31 mouse cellular contexts compared by ENCODE assay signal in the genomic region with DNA sequence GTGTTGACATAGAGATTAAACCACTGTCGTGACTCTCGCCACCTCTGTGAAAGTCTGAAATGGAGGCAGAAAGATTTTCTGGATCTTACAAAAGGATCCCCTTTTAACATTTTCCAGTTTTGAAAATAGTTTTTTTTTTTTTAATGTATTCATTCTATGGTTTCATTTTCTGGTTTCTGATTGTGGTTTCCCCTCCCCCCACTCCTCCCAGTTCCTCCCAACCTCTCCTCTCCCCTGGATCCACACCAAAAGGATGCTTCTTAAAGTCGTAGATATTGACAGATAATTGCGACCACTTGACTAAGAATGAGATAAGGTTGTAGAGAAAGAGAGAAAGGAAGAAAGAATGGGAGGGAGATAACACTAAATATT. TPM values are rescaled to one million over a fixed set of nuclear protein-coding genes. Genes with fewer than 3 reads are reported as not detected.
A peak's percentile ranks its signal among the peaks of the same experiment; 100 is the strongest.
DNase-seq lines count a peak whose midpoint lies in the region; TF ChIP-seq lines count a peak whose summit lies in the region.
"Had no signal": no experiment of that assay in that cellular context is flagged by ENCODE, and none has a peak within 500 bp of the region (broad histone marks: within the 10 kb centered on the region; RNA-seq: fewer than 3 reads in every experiment).

No protein-coding gene starts in this region.

- H3K79me2 ChIP-seq in C2C12 (ENCODE audit: control insufficient read depth, insufficient read depth) = peaks cover 68% of the 10 kb centered on the region
- H3K79me2 ChIP-seq in MEL (ENCODE audit: control insufficient read depth, insufficient read depth, low read length, poor library complexity) = no peaks in the 10 kb centered on the region
- peaks cover 55% of the 10 kb centered on the region for H3K79me2 ChIP-seq in myocyte (ENCODE audit: control insufficient read depth, insufficient read depth)

- TF ChIP-seq POLR2A in MEL (IDR thresholded peaks at IDR 0.05; ENCODE audit: control insufficient read depth in 1 of 2, insufficient read depth in 1 of 2, low read depth in 1 of 2, low read length in 2 of 2, poor library complexity in 1 of 2) (no peak), myocyte (IDR thresholded peaks at IDR 0.05; ENCODE audit: insufficient read length, low read depth) (no peak)

- TF ChIP-seq RAD21 in MEL (IDR thresholded peaks at IDR 0.05; ENCODE audit: low read depth, low read length) = no peak

- H3K36me3 ChIP-seq in heart, embryonic 10.5 days = 0 out of 2 replicates have a peak, but pooled peaks cover 3% of the 10 kb centered on the region
- H3K36me3 ChIP-seq in C2C12 (ENCODE audit: control insufficient read depth, insufficient read depth) (peaks cover 33% of the 10 kb centered on the region), MEL (ENCODE audit: control insufficient read depth in 1 of 2, insufficient read depth in 2 of 2, low read length in 2 of 2) (peaks cover 0 to 7% of the 10 kb centered on the region in 2 experiments; a peak in 2 of 4 replicates), myocyte (ENCODE audit: control insufficient read depth, insufficient read depth) (peaks cover 4% of the 10 kb centered on the region)
- H3K36me3 ChIP-seq: liver, embryonic 13.5 days had no signal

- H3K79me3 ChIP-seq in C2C12 (ENCODE audit: low read depth) = peaks cover 26% of the 10 kb centered on the region

- no peaks in the 10 kb centered on the region for H3K27me3 ChIP-seq in heart, embryonic 10.5 days (ENCODE audit: insufficient read depth, poor library complexity, severe bottlenecking)
- no peaks in the 10 kb centered on the region for H3K27me3 ChIP-seq in C2C12 (ENCODE audit: control insufficient read depth, insufficient read depth, insufficient read length)
- no peaks in the 10 kb centered on the region for H3K27me3 ChIP-seq in MEL (ENCODE audit: control insufficient read depth in 1 of 2, insufficient read depth in 2 of 2, low read length in 2 of 2)
- H3K27me3 ChIP-seq in myocyte (ENCODE audit: control insufficient read depth, insufficient read depth, insufficient read length) = no peaks in the 10 kb centered on the region
- H3K27me3 ChIP-seq: embryonic facial prominence, embryonic 13.5 days; forebrain, embryonic 13.5 days; limb, embryonic 15.5 days; liver, embryonic 13.5 days; megakaryocyte, embryonic 14.5 days; midbrain, embryonic 12.5 days; neural tube, embryonic 13.5 days; Patski had no signal

- H3K4me1 ChIP-seq in heart, embryonic 10.5 days = peaks cover 20% of the 10 kb centered on the region; the same call in 1 of the 2 replicates
- H3K4me1 ChIP-seq in MEL (ENCODE audit: control insufficient read depth in 1 of 2, insufficient read depth in 2 of 2, low read length in 2 of 2) = peaks cover 0 to 9% of the 10 kb centered on the region in 2 experiments; a peak in 2 of 4 replicates
- H3K4me1 ChIP-seq: hindbrain, embryonic 10.5 days; liver, embryonic 13.5 days; midbrain, embryonic 12.5 days had no signal

- H3K9me3 ChIP-seq in heart, embryonic 10.5 days = no peaks in the 10 kb centered on the region
- no peaks in the 10 kb centered on the region for H3K9me3 ChIP-seq in MEL (replicated peaks; ENCODE audit: insufficient read depth, low read length)
- H3K9me3 ChIP-seq: embryonic facial prominence, embryonic 13.5 days; forebrain, embryonic 13.5 days; hindbrain, embryonic 10.5 days; limb, embryonic 10.5 days; limb, embryonic 15.5 days; liver, embryonic 13.5 days; megakaryocyte, embryonic 14.5 days; midbrain, embryonic 12.5 days; neural tube, embryonic 13.5 days had no signal

- H3ac ChIP-seq in C2C12 (ENCODE audit: control insufficient read depth, insufficient read length, low read depth) = peak overlapping the region; percentile 1
- H3ac ChIP-seq in myocyte (ENCODE audit: control insufficient read depth, insufficient read length) = no peak overlapping the region

- no peak for TF ChIP-seq CTCF in C2C12 (IDR thresholded peaks at IDR 0.05; ENCODE audit: control insufficient read depth, insufficient read depth, insufficient read length)
- TF ChIP-seq CTCF in MEL (IDR thresholded peaks at IDR 0.05 in 2 of 3, conservative IDR thresholded peaks at IDR 0.05 in 1 of 3; ENCODE audit: control insufficient read depth in 1 of 3, insufficient read depth in 1 of 3, low read depth in 2 of 3, low read length in 3 of 3, poor library complexity in 1 of 3, severe bottlenecking in 1 of 3) = no peak

- WGBS in heart, embryonic 10.5 days = 42% methylated on average over 4 of the region's 4 CpGs

- H3K4me2 ChIP-seq in myocyte (ENCODE audit: low read depth) = peak overlapping the region; percentile 73
- H3K4me2 ChIP-seq: embryonic facial prominence, embryonic 13.5 days; forebrain, embryonic 13.5 days; limb, embryonic 15.5 days; liver, embryonic 13.5 days; midbrain, embryonic 12.5 days; neural tube, embryonic 13.5 days had no signal

- H3K27ac ChIP-seq in heart, embryonic 10.5 days = 0 out of 2 replicates have a peak overlapping the region, but pooled peaks have one; percentile 6
- no peak overlapping the region for H3K27ac ChIP-seq in MEL (ENCODE audit: control insufficient read depth, low read depth, low read length)
- H3K27ac ChIP-seq: embryonic facial prominence, embryonic 13.5 days; forebrain, embryonic 13.5 days; heart, adult 2 months; hindbrain, embryonic 10.5 days; limb, embryonic 10.5 days; limb, embryonic 15.5 days; liver, embryonic 13.5 days; midbrain, embryonic 12.5 days; neural tube, embryonic 13.5 days had no signal

- no peak for DNase-seq in heart, embryonic 10.5 days (ENCODE audit: low spot score)
- no peak for DNase-seq in heart, adult 8-10 months (ENCODE audit: low spot score)
- no peak for DNase-seq in MEL (ENCODE audit: low read depth, low spot score)
- no peak for DNase-seq in frontal cortex, postnatal 25 days (ENCODE audit: low spot score in 2 of 2)
- no peak for DNase-seq in frontal cortex, postnatal 10 days (ENCODE audit: low spot score in 2 of 2)
- DNase-seq: adrenal gland, postnatal 10 days; cerebellum, adult 11 months; cerebellum, adult 9-11 months; gastrocnemius, adult 2 months; heart, adult 2 months; heart, postnatal 14 days; layer of hippocampus, postnatal 36 days; liver, embryonic 13.5 days; lung, adult 18-20 months; lung, postnatal 4 days; right cerebral cortex, adult 18-20 months; spleen, adult 18-20 months; thymus, adult 2 months; thymus, postnatal 36 days had no signal

- TF ChIP-seq EP300 in MEL (IDR thresholded peaks at IDR 0.05; ENCODE audit: low read depth in 1 of 2, low read length in 2 of 2) = peak in 1 of 2 experiments; percentile 36; a peak in 1 of 4 replicates

- H3K9ac ChIP-seq in MEL (ENCODE audit: control insufficient read depth, low read depth, low read length, poor library complexity, severe bottlenecking) = no peak overlapping the region
- H3K9ac ChIP-seq: embryonic facial prominence, embryonic 13.5 days; forebrain, embryonic 13.5 days; limb, embryonic 15.5 days; liver, embryonic 13.5 days; midbrain, embryonic 12.5 days; neural tube, embryonic 13.5 days had no signal

- H3K4me3 ChIP-seq in heart, embryonic 10.5 days = no peak overlapping the region
- H3K4me3 ChIP-seq in C2C12 (ENCODE audit: insufficient read depth, poor library complexity, severe bottlenecking) = no peak overlapping the region
- no peak overlapping the region for H3K4me3 ChIP-seq in MEL (ENCODE audit: control insufficient read depth in 1 of 2, insufficient read depth in 1 of 2, low read depth in 2 of 2, low read length in 2 of 2)
- no peak overlapping the region for H3K4me3 ChIP-seq in myocyte
- H3K4me3 ChIP-seq: embryonic facial prominence, embryonic 13.5 days; erythroblast, embryonic 14.5 days; forebrain, embryonic 13.5 days; gastrocnemius, adult 2 months; heart, adult 2 months; hindbrain, embryonic 10.5 days; limb, embryonic 10.5 days; limb, embryonic 15.5 days; liver, embryonic 13.5 days; megakaryocyte, embryonic 14.5 days; midbrain, embryonic 12.5 days; neural tube, embryonic 13.5 days had no signal

TF ChIP-seq in C2C12, 6 proteins besides CTCF, POLR2A, EP300 and RAD21:
- TF ChIP-seq USF1 (IDR thresholded peaks at IDR 0.05; ENCODE audit: low read depth) (no peak), FOSL1 (IDR thresholded peaks at IDR 0.05; ENCODE audit: insufficient read depth, low read length, poor library complexity, severe bottlenecking) (no peak), MYOG (IDR thresholded peaks at IDR 0.05; ENCODE audit: control insufficient read depth, extremely low read depth, insufficient read length) (no peak), MYOD1 (IDR thresholded peaks at IDR 0.05; ENCODE audit: control insufficient read depth, insufficient read length, low read depth) (no peak), MAX (IDR thresholded peaks at IDR 0.05) (no peak), CEBPB (IDR thresholded peaks at IDR 0.05; ENCODE audit: low read depth) (no peak)

TF ChIP-seq in MEL, 35 proteins besides CTCF, POLR2A, EP300 and RAD21:
- TF ChIP-seq TCF12 (IDR thresholded peaks at IDR 0.05; ENCODE audit: low read depth, low read length) (no peak), MAZ (IDR thresholded peaks at IDR 0.05; ENCODE audit: low read depth, low read length) (no peak), ZNF384 (IDR thresholded peaks at IDR 0.05; ENCODE audit: low read depth, low read length) (0 out of 2 replicates have a peak, but pooled peaks have one; percentile 21)

TF ChIP-seq in myocyte, 11 proteins besides CTCF, POLR2A, EP300 and RAD21:
- no peak for TF ChIP-seq TCF3 (IDR thresholded peaks at IDR 0.05; ENCODE audit: insufficient read length, low read depth)
- no peak for TF ChIP-seq POLR2AphosphoS2 (IDR thresholded peaks at IDR 0.05; ENCODE audit: insufficient read length, low read depth)
- no peak for TF ChIP-seq REST (IDR thresholded peaks at IDR 0.05; ENCODE audit: insufficient read depth, insufficient read length)
- TF ChIP-seq MAX (IDR thresholded peaks at IDR 0.05; ENCODE audit: low read depth) = no peak
- TF ChIP-seq SRF (IDR thresholded peaks at IDR 0.05; ENCODE audit: control insufficient read depth, insufficient read length, low read depth) = no peak
- no peak for TF ChIP-seq MYOD1 (IDR thresholded peaks at IDR 0.05; ENCODE audit: control insufficient read depth in 1 of 3, insufficient read length in 2 of 3, low read depth in 2 of 3)
- no peak for TF ChIP-seq USF1 (IDR thresholded peaks at IDR 0.05; ENCODE audit: low read depth)
- TF ChIP-seq TCF12 (IDR thresholded peaks at IDR 0.05; ENCODE audit: insufficient read depth, poor library complexity, severe bottlenecking) = no peak
- no peak for TF ChIP-seq MYOG (IDR thresholded peaks at IDR 0.05; ENCODE audit: control insufficient read depth in 1 of 3, insufficient read depth in 1 of 3, insufficient read length in 2 of 3, low read depth in 2 of 3)
- TF ChIP-seq CEBPB (IDR thresholded peaks at IDR 0.05; ENCODE audit: insufficient read depth, poor library complexity, severe bottlenecking) = no peak
- TF ChIP-seq E2F4 (IDR thresholded peaks at IDR 0.05; ENCODE audit: insufficient read depth) = no peak

RNA-seq across cellular contexts. Expression of gene Btg1, which starts 16.3 kb away (rescaled TPM):
- 23.3 and 24.2 TPM in 2 replicates for polyA plus RNA-seq in heart, embryonic 10.5 days (2016; fragmentation: Nextera tagmentation; extraction: Ambion mirVana)
- 10 to 100 TPM; 28.5 to 34.7 (median 33.2) TPM for total RNA-seq in heart, adult 8-10 months (2022)
- polyA plus RNA-seq in C2C12 (2012; fragmentation: generic; extraction: Trizol) = 31.7 TPM
- total RNA-seq in MEL (2012; rRNA removed) = 2.0 and 3.6 TPM in 2 replicates
- polyA plus RNA-seq in MEL (2012; ENCODE audit: insufficient read depth in 1 of 2, insufficient read length in 2 of 2, low read depth in 1 of 2, low replicate concordance in 2 of 2, missing spikeins in 1 of 2) = 1 to 10 TPM in 1 of 2 experiments, not detected in 1; 4.8 TPM
- polyA plus RNA-seq in myocyte (2012; fragmentation: generic; extraction: Trizol) = 49.9 TPM
